Mouse (Mus musculus): ENCODE results near the gene Slc2a1. TPM values are rescaled to one million over a fixed set of nuclear protein-coding genes. Genes with fewer than 3 reads are reported as not detected.

Gene Slc2a1
- polyA plus RNA-seq, 1 experiment from 2014 or later = 291 TPM

GRCm38 (mm10) chr4:119146816-119147215 lies 38.3 kb downstream of the Slc2a1 start:
- no peaks in the 10 kb centered on the region for H3K36me3 ChIP-seq (ENCODE audit: control insufficient read depth, insufficient read depth)
- no peak overlapping the region for H3K4me2 ChIP-seq (ENCODE audit: low read depth, low read length)
- no peak overlapping the region for H3K27ac ChIP-seq (ENCODE audit: low read length)
- no peak for ATAC-seq (ENCODE audit: low read depth)
- no peak overlapping the region for H3K4me3 ChIP-seq (ENCODE audit: low read depth, low read length)
- no peak overlapping the region for H3K9ac ChIP-seq (ENCODE audit: low read depth, low read length)
- 0 out of 2 replicates have a peak, but pooled peaks cover 2% of the 10 kb centered on the region for H3K27me3 ChIP-seq (ENCODE audit: control insufficient read depth, insufficient read depth, low read depth, low read length)
- peaks cover 5% of the 10 kb centered on the region for H3K4me1 ChIP-seq (ENCODE audit: control insufficient read depth, low read depth, low read length)
- WGBS (ENCODE audit: insufficient replicate concordance) = 74% methylated on average over 7 of the region's 7 CpGs
- H3K9me3 ChIP-seq (replicated peaks; ENCODE audit: control insufficient read depth, low read length) = no peaks in the 10 kb centered on the region

- no peaks in the 10 kb centered on the region for H3K36me3 ChIP-seq (ENCODE audit: control insufficient read depth, insufficient read depth)
- H3K27ac ChIP-seq (ENCODE audit: low read length) = no peak overlapping the region
- H3K4me1 ChIP-seq (ENCODE audit: control insufficient read depth, low read depth, low read length) = peaks cover 2% of the 10 kb centered on the region; the same call in 1 of the 2 replicates
- no peak for ATAC-seq (ENCODE audit: low read depth)
- 66% methylated on average over 5 of the region's 5 CpGs for WGBS (ENCODE audit: insufficient replicate concordance)
- 0 out of 2 replicates have a peak, but pooled peaks cover 2% of the 10 kb centered on the region for H3K27me3 ChIP-seq (ENCODE audit: control insufficient read depth, insufficient read depth, low read depth, low read length)
- H3K9me3 ChIP-seq (replicated peaks; ENCODE audit: control insufficient read depth, low read length) = no peaks in the 10 kb centered on the region
- no peak overlapping the region for H3K4me2 ChIP-seq (ENCODE audit: low read depth, low read length)
- no peak overlapping the region for H3K4me3 ChIP-seq (ENCODE audit: low read depth, low read length)
- H3K9ac ChIP-seq (ENCODE audit: low read depth, low read length) = no peak overlapping the region
These were observed 38.8 kb downstream of the Slc2a1 start for GRCm38 (mm10) chr4:119147347-119147746.

GRCm38 (mm10) chr4:119148741-119149140 lies 40.2 kb downstream of the Slc2a1 start:
- no peak for ATAC-seq (ENCODE audit: low read depth)
- Histone ChIP-seq H3K4me1 (ENCODE audit: control insufficient read depth, low read depth, low read length) (no peaks in the 10 kb centered on the region), H3K9ac (ENCODE audit: low read depth, low read length) (no peak overlapping the region), H3K4me2 (ENCODE audit: low read depth, low read length) (no peak overlapping the region), H3K36me3 (ENCODE audit: control insufficient read depth, insufficient read depth) (no peaks in the 10 kb centered on the region), H3K9me3 (replicated peaks; ENCODE audit: control insufficient read depth, low read length) (no peaks in the 10 kb centered on the region), H3K4me3 (ENCODE audit: low read depth, low read length) (no peak overlapping the region), H3K27ac (ENCODE audit: low read length) (no peak overlapping the region), H3K27me3 (ENCODE audit: control insufficient read depth, insufficient read depth, low read depth, low read length) (0 out of 2 replicates have a peak, but pooled peaks cover 1% of the 10 kb centered on the region)
- 55% methylated on average over 11 of the region's 11 CpGs for WGBS (ENCODE audit: insufficient replicate concordance)

GRCm38 (mm10) chr4:119157186-119157585 lies 48.7 kb downstream of the Slc2a1 start:
- 11% methylated on average over 2 of the region's 2 CpGs for WGBS (ENCODE audit: insufficient replicate concordance)
- no peak for ATAC-seq (ENCODE audit: low read depth)
- Histone ChIP-seq H3K27me3 (ENCODE audit: control insufficient read depth, insufficient read depth, low read depth, low read length) (no peaks in the 10 kb centered on the region), H3K4me1 (ENCODE audit: control insufficient read depth, low read depth, low read length) (no peaks in the 10 kb centered on the region), H3K4me2 (ENCODE audit: low read depth, low read length) (no peak overlapping the region), H3K9ac (ENCODE audit: low read depth, low read length) (no peak overlapping the region), H3K27ac (ENCODE audit: low read length) (no peak overlapping the region), H3K9me3 (replicated peaks; ENCODE audit: control insufficient read depth, low read length) (no peaks in the 10 kb centered on the region), H3K4me3 (ENCODE audit: low read depth, low read length) (no peak overlapping the region), H3K36me3 (ENCODE audit: control insufficient read depth, insufficient read depth) (no peaks in the 10 kb centered on the region)

- H3K36me3 ChIP-seq (ENCODE audit: control insufficient read depth, insufficient read depth) = no peaks in the 10 kb centered on the region
These were observed 49.4 kb downstream of the Slc2a1 start for GRCm38 (mm10) chr4:119157891-119158290.

GRCm38 (mm10) chr4:119161358-119161757 lies 52.8 kb downstream of the Slc2a1 start:
- Histone ChIP-seq H3K9ac (ENCODE audit: low read depth, low read length) (no peak overlapping the region), H3K4me2 (ENCODE audit: low read depth, low read length) (no peak overlapping the region), H3K27ac (ENCODE audit: low read length) (no peak overlapping the region), H3K27me3 (ENCODE audit: control insufficient read depth, insufficient read depth, low read depth, low read length) (no peaks in the 10 kb centered on the region), H3K9me3 (replicated peaks; ENCODE audit: control insufficient read depth, low read length) (no peaks in the 10 kb centered on the region), H3K36me3 (ENCODE audit: control insufficient read depth, insufficient read depth) (no peaks in the 10 kb centered on the region), H3K4me3 (ENCODE audit: low read depth, low read length) (no peak overlapping the region), H3K4me1 (ENCODE audit: control insufficient read depth, low read depth, low read length) (no peaks in the 10 kb centered on the region)
- 60% methylated on average over 3 of the region's 3 CpGs for WGBS (ENCODE audit: insufficient replicate concordance)
- ATAC-seq (ENCODE audit: low read depth) = no peak

More at GRCm38 (mm10) chr4:119157891-119158290, 49.4 kb downstream of the Slc2a1 start:
- Histone ChIP-seq H3K4me3 (ENCODE audit: low read depth, low read length) (no peak overlapping the region), H3K9ac (ENCODE audit: low read depth, low read length) (no peak overlapping the region), H3K27me3 (ENCODE audit: control insufficient read depth, insufficient read depth, low read depth, low read length) (no peaks in the 10 kb centered on the region), H3K27ac (ENCODE audit: low read length) (no peak overlapping the region), H3K4me1 (ENCODE audit: control insufficient read depth, low read depth, low read length) (no peaks in the 10 kb centered on the region), H3K4me2 (ENCODE audit: low read depth, low read length) (no peak overlapping the region), H3K9me3 (replicated peaks; ENCODE audit: control insufficient read depth, low read length) (no peaks in the 10 kb centered on the region)
- 73% methylated on average over 5 of the region's 5 CpGs for WGBS (ENCODE audit: insufficient replicate concordance)
- ATAC-seq (ENCODE audit: low read depth) = no peak

GRCm38 (mm10) chr4:119162990-119163389 lies 54.5 kb downstream of the Slc2a1 start:
- no peak for ATAC-seq (ENCODE audit: low read depth)
- no peak overlapping the region for H3K4me2 ChIP-seq (ENCODE audit: low read depth, low read length)
- no peaks in the 10 kb centered on the region; the same call in 1 of the 2 replicates for H3K4me1 ChIP-seq (ENCODE audit: control insufficient read depth, low read depth, low read length)
- no peak overlapping the region for H3K4me3 ChIP-seq (ENCODE audit: low read depth, low read length)
- no peaks in the 10 kb centered on the region for H3K27me3 ChIP-seq (ENCODE audit: control insufficient read depth, insufficient read depth, low read depth, low read length)
- no peak overlapping the region for H3K27ac ChIP-seq (ENCODE audit: low read length)
- H3K9me3 ChIP-seq (replicated peaks; ENCODE audit: control insufficient read depth, low read length) = no peaks in the 10 kb centered on the region
- 58% methylated on average over 4 of the region's 4 CpGs for WGBS (ENCODE audit: insufficient replicate concordance)
- no peaks in the 10 kb centered on the region for H3K36me3 ChIP-seq (ENCODE audit: control insufficient read depth, insufficient read depth)
- H3K9ac ChIP-seq (ENCODE audit: low read depth, low read length) = no peak overlapping the region

GRCm38 (mm10) chr4:119165916-119166315 lies 57.4 kb downstream of the Slc2a1 start:
- 27% methylated on average over 7 of the region's 7 CpGs for WGBS (ENCODE audit: insufficient replicate concordance)
- H3K27ac ChIP-seq (ENCODE audit: low read length) = no peak overlapping the region
- no peaks in the 10 kb centered on the region for H3K9me3 ChIP-seq (replicated peaks; ENCODE audit: control insufficient read depth, low read length)
- ATAC-seq (ENCODE audit: low read depth) = no peak
- H3K27me3 ChIP-seq (ENCODE audit: control insufficient read depth, insufficient read depth, low read depth, low read length) = no peaks in the 10 kb centered on the region
- H3K9ac ChIP-seq (ENCODE audit: low read depth, low read length) = no peak overlapping the region
- H3K36me3 ChIP-seq (ENCODE audit: control insufficient read depth, insufficient read depth) = no peaks in the 10 kb centered on the region; the same call in 1 of the 2 replicates
- H3K4me3 ChIP-seq (ENCODE audit: low read depth, low read length) = no peak overlapping the region
- H3K4me2 ChIP-seq (ENCODE audit: low read depth, low read length) = no peak overlapping the region
- no peaks in the 10 kb centered on the region; the same call in 1 of the 2 replicates for H3K4me1 ChIP-seq (ENCODE audit: control insufficient read depth, low read depth, low read length)

- Histone ChIP-seq H3K27me3 (ENCODE audit: control insufficient read depth, insufficient read depth, low read depth, low read length) (no peaks in the 10 kb centered on the region), H3K4me1 (ENCODE audit: control insufficient read depth, low read depth, low read length) (no peaks in the 10 kb centered on the region; the same call in 1 of the 2 replicates), H3K27ac (ENCODE audit: low read length) (no peak overlapping the region), H3K36me3 (ENCODE audit: control insufficient read depth, insufficient read depth) (no peaks in the 10 kb centered on the region; the same call in 1 of the 2 replicates), H3K9ac (ENCODE audit: low read depth, low read length) (no peak overlapping the region), H3K4me3 (ENCODE audit: low read depth, low read length) (no peak overlapping the region), H3K9me3 (replicated peaks; ENCODE audit: control insufficient read depth, low read length) (no peaks in the 10 kb centered on the region), H3K4me2 (ENCODE audit: low read depth, low read length) (no peak overlapping the region)
- no peak for ATAC-seq (ENCODE audit: low read depth)
- WGBS (ENCODE audit: insufficient replicate concordance) = 64% methylated on average over 4 of the region's 4 CpGs
These were observed 58.6 kb downstream of the Slc2a1 start for GRCm38 (mm10) chr4:119167068-119167467.

Data from liver, embryonic 16.5 days (tissue).